Comparison of ENCODE assay signal across 24 mouse cellular contexts in genomic region chr12:52849297-52849696, GRCm38 (mm10).
DNase-seq lines count a peak whose midpoint lies in the region; ATAC-seq and TF ChIP-seq lines count a peak whose summit lies in the region.
"Had no signal": no experiment of that assay in that cellular context is flagged by ENCODE, and none has a peak within 500 bp of the region (broad histone marks: within the 10 kb centered on the region; RNA-seq: fewer than 3 reads in every experiment).

No protein-coding gene starts in this region.

- TF ChIP-seq EP300 in heart, adult 2 months (IDR thresholded peaks at IDR 0.05; ENCODE audit: insufficient read depth, low read depth, low read length) = no peak

- H3K4me2 ChIP-seq in heart, embryonic 16.5 days (ENCODE audit: low read depth, low read length) = 0 out of 2 replicates have a peak overlapping the region, but pooled peaks have one; percentile 13
- H3K4me2 ChIP-seq in kidney, embryonic 16.5 days (replicated peaks; ENCODE audit: low read depth, low read length) = no peak overlapping the region
- H3K4me2 ChIP-seq: embryonic facial prominence, embryonic 12.5 days; embryonic facial prominence, embryonic 15.5 days; heart, embryonic 12.5 days; hindbrain, embryonic 14.5 days had no signal

- 61% methylated on average over 4 of the region's 4 CpGs for WGBS in heart, adult 2 months
- 45% methylated on average over 4 of the region's 4 CpGs for WGBS in heart, embryonic 16.5 days
- WGBS in macrophage (ENCODE audit: missing documents) = 96% methylated on average over 4 of the region's 4 CpGs
- WGBS in kidney, embryonic 16.5 days = 68% methylated on average over 4 of the region's 4 CpGs

- no peaks in the 10 kb centered on the region for H3K79me2 ChIP-seq in heart, adult 2 months (replicated peaks; ENCODE audit: control insufficient read depth, insufficient read depth, low read length)
- H3K79me2 ChIP-seq in macrophage (ENCODE audit: inconsistent target) = no peaks in the 10 kb centered on the region

- H3K9me3 ChIP-seq in heart, embryonic 16.5 days (replicated peaks; ENCODE audit: control insufficient read depth, low read length) = no peaks in the 10 kb centered on the region
- H3K9me3 ChIP-seq in kidney, embryonic 16.5 days (ENCODE audit: low read length) = no peaks in the 10 kb centered on the region
- H3K9me3 ChIP-seq: embryonic facial prominence, embryonic 12.5 days; embryonic facial prominence, embryonic 15.5 days; heart, embryonic 12.5 days had no signal

- DNase-seq in heart, adult 2 months = no peak
- no peak for DNase-seq in heart, adult 8-10 months (ENCODE audit: low spot score)
- DNase-seq in heart, postnatal 10 days = no peak
- DNase-seq: adrenal gland, adult 2 months; adrenal gland, postnatal 14 days; cerebellum, adult 11 months; cerebellum, adult 2 months; cerebellum, adult 9-11 months; cerebellum, postnatal 25 days; forebrain, postnatal 0 days; gastrocnemius, postnatal 36 days; kidney, adult 18-20 months had no signal

- intact Hi-C loops in heart, adult 2 months (cut with DNase I) = no loop called here
- intact Hi-C loops in heart, postnatal 10 days (cut with DNase I) = no loop called here

- H3K9ac ChIP-seq in heart, adult 2 months (ENCODE audit: low read depth, low read length) = no peak overlapping the region
- no peak overlapping the region for H3K9ac ChIP-seq in heart, embryonic 16.5 days (ENCODE audit: low read length)
- H3K9ac ChIP-seq in kidney, embryonic 16.5 days (replicated peaks; ENCODE audit: low read length) = no peak overlapping the region
- H3K9ac ChIP-seq: embryonic facial prominence, embryonic 12.5 days; embryonic facial prominence, embryonic 15.5 days; forebrain, postnatal 0 days; heart, embryonic 12.5 days; hindbrain, embryonic 14.5 days had no signal

- no peak for TF ChIP-seq CTCF in heart, adult 2 months (IDR thresholded peaks at IDR 0.05)

- no peaks in the 10 kb centered on the region for H3K27me3 ChIP-seq in heart, adult 2 months (ENCODE audit: control insufficient read depth, insufficient read depth, low read length)
- H3K27me3 ChIP-seq in heart, embryonic 16.5 days (ENCODE audit: control insufficient read depth, insufficient read depth, low read length) = no peaks in the 10 kb centered on the region
- no peaks in the 10 kb centered on the region for H3K27me3 ChIP-seq in kidney, embryonic 16.5 days (ENCODE audit: insufficient read depth, low read length)
- H3K27me3 ChIP-seq: embryonic facial prominence, embryonic 12.5 days; embryonic facial prominence, embryonic 15.5 days; heart, embryonic 12.5 days had no signal

- no peak overlapping the region for H3K4me3 ChIP-seq in heart, adult 2 months
- no peak overlapping the region for H3K4me3 ChIP-seq in heart, embryonic 16.5 days (ENCODE audit: low read length)
- H3K4me3 ChIP-seq in macrophage (ENCODE audit: inconsistent target) = no peak overlapping the region
- no peak overlapping the region for H3K4me3 ChIP-seq in kidney, embryonic 16.5 days (ENCODE audit: low read length)
- H3K4me3 ChIP-seq: embryonic facial prominence, embryonic 12.5 days; embryonic facial prominence, embryonic 15.5 days; heart, embryonic 12.5 days had no signal

- H3K4me1 ChIP-seq in heart, adult 2 months (ENCODE audit: control insufficient read depth, insufficient read depth, low read length) = peaks cover 20% of the 10 kb centered on the region
- peaks cover 46% of the 10 kb centered on the region for H3K4me1 ChIP-seq in heart, embryonic 16.5 days (ENCODE audit: control insufficient read depth, insufficient read depth, low read length)
- H3K4me1 ChIP-seq in kidney, embryonic 16.5 days (ENCODE audit: insufficient read depth, low read length) = 0 out of 2 replicates have a peak, but pooled peaks cover 8% of the 10 kb centered on the region

- peak overlapping the region; percentile 62 for H3K27ac ChIP-seq in heart, adult 2 months
- H3K27ac ChIP-seq in heart, embryonic 16.5 days (ENCODE audit: low read length) = peak overlapping the region; percentile 39; the same call in 1 of the 2 replicates
- peak overlapping the region; percentile 93 for H3K27ac ChIP-seq in macrophage
- no peak overlapping the region for H3K27ac ChIP-seq in kidney, embryonic 16.5 days (ENCODE audit: low read length)
- H3K27ac ChIP-seq: embryonic facial prominence, embryonic 12.5 days; embryonic facial prominence, embryonic 15.5 days had no signal

- no peak for TF ChIP-seq POLR2A in heart, adult 2 months (IDR thresholded peaks at IDR 0.05; ENCODE audit: insufficient read depth, low read depth, low read length)

- ATAC-seq in heart, embryonic 16.5 days (replicated peaks; ENCODE audit: extremely low read depth, insufficient read depth, low FRiP score) = no peak
- no peak for ATAC-seq in kidney, embryonic 16.5 days (ENCODE audit: low FRiP score, low TSS enrichment)
- ATAC-seq: CD4-positive, CD25-positive, alpha-beta regulatory T cell, adult 4 months; forebrain, embryonic 14.5 days; forebrain, postnatal 0 days; hindbrain, postnatal 0 days; inflammation-experienced regulatory T-cells, adult 6 months; intestine, embryonic 16.5 days had no signal

- H3K36me3 ChIP-seq in heart, adult 2 months (ENCODE audit: control insufficient read depth, insufficient read depth, low read length) = peaks cover 11% of the 10 kb centered on the region
- H3K36me3 ChIP-seq in heart, embryonic 16.5 days (ENCODE audit: control insufficient read depth, insufficient read depth) = no peaks in the 10 kb centered on the region
- no peaks in the 10 kb centered on the region for H3K36me3 ChIP-seq in macrophage (ENCODE audit: inconsistent target)
- H3K36me3 ChIP-seq in kidney, embryonic 16.5 days (ENCODE audit: insufficient read depth, low read length) = no peaks in the 10 kb centered on the region
- H3K36me3 ChIP-seq: embryonic facial prominence, embryonic 12.5 days; embryonic facial prominence, embryonic 15.5 days; heart, embryonic 12.5 days had no signal
